Mouse (Mus musculus): ENCODE measurements around the gene Mad2l2. TPM values are rescaled to one million over a fixed set of nuclear protein-coding genes. Genes with fewer than 3 reads are reported as not detected.
"Not testable (repeated sequence)": the region's sequence is repeated elsewhere in the genome, so short reads cannot be mapped to it uniquely, and the experiment has no call there.

The Mad2l2 gene
- polyA plus RNA-seq, 1 experiment, result 332 TPM

DNA sequence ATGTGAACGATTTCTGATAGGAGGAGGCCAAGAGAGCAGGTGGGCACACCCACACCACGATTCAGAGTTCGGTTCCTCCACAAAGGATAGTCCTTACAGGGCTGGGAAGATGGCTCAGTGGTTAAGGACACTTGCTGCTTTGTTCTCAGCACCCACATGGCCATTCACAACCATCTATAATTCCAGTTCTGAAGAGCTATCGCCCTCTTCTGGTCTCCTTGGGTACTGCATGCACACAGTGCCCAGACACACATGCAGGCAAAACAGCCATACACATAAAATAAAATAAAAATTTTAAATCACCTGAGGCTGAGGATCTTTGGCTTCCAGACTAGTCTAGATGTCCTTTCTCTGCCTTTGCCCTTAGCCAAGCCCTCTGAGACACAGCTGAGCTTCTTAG is 12.8 kb upstream of the Mad2l2 start:
- H3K27me3 ChIP-seq (ENCODE audit: control insufficient read depth, insufficient read depth, low read length), result no peaks in the 10 kb centered on the region
- no peak for TF ChIP-seq POLR2A (IDR thresholded peaks at IDR 0.05; ENCODE audit: control insufficient read depth, low read depth, low read length)
- TF ChIP-seq CTCF (IDR thresholded peaks at IDR 0.05; ENCODE audit: control insufficient read depth, insufficient read depth, insufficient replicate concordance, low read depth, low read length), result peak; percentile 53; the same call in 1 of the 2 replicates
- no peak overlapping the region for H3K4me3 ChIP-seq (ENCODE audit: control insufficient read depth, low read depth, low read length)
- H3K4me1 ChIP-seq (ENCODE audit: control insufficient read depth, insufficient read depth, low read length), result no peaks in the 10 kb centered on the region
- no peak overlapping the region for H3K27ac ChIP-seq (ENCODE audit: control insufficient read depth, insufficient read depth, low read depth, low read length)
- no peaks in the 10 kb centered on the region for H3K36me3 ChIP-seq (ENCODE audit: control insufficient read depth, insufficient read depth, low read length)

DNA sequence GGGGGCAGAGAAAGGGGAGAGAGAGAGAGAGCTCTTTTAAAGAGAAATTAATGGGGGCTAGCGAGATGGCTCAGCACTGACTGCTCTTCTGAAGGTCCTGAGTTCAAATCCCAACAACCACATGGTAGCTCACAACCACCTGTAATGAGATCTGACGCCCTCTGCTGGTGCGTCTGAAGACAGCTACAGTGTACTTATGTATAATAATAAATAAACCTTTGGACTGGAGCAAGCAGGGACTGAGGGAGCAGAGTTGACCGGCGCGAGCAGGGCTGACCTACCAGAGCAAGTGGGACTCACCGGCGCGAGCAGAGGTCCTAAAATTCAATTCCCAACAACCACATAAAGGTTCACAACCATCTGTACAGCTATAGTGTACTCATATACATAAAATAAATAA is 10.6 kb upstream of the Mad2l2 start:
- H3K27ac ChIP-seq (ENCODE audit: control insufficient read depth, insufficient read depth, low read depth, low read length); H3K4me1 ChIP-seq (ENCODE audit: control insufficient read depth, insufficient read depth, low read length); H3K36me3 ChIP-seq (ENCODE audit: control insufficient read depth, insufficient read depth, low read length); H3K27me3 ChIP-seq (ENCODE audit: control insufficient read depth, insufficient read depth, low read length); H3K4me3 ChIP-seq (ENCODE audit: control insufficient read depth, low read depth, low read length): not testable (repeated sequence)

DNA sequence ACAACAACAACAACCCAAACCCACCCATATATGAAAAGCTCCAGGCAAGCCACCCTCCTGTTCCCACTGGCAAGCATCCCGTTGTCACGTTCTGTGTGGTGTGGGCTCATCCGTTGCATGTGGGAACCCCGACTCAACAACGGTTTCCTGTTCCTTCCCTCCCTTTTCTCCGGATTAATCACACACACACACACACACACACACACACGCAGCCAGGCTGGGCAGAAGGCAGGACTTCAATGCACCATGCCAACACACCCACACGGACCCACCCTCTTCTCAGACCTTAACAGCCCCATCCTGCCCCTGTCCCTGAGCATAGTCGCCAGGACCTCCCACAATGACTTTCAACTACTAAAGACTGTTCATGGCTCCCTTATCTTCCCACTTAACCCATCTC is 9.6 kb upstream of the Mad2l2 start:
- H3K27ac ChIP-seq (ENCODE audit: control insufficient read depth, insufficient read depth, low read depth, low read length), result no peak overlapping the region
- H3K27me3 ChIP-seq (ENCODE audit: control insufficient read depth, insufficient read depth, low read length), result no peaks in the 10 kb centered on the region
- H3K4me1 ChIP-seq (ENCODE audit: control insufficient read depth, insufficient read depth, low read length), result no peaks in the 10 kb centered on the region
- H3K4me3 ChIP-seq (ENCODE audit: control insufficient read depth, low read depth, low read length), result no peak overlapping the region
- no peaks in the 10 kb centered on the region for H3K36me3 ChIP-seq (ENCODE audit: control insufficient read depth, insufficient read depth, low read length)
- TF ChIP-seq CTCF (IDR thresholded peaks at IDR 0.05; ENCODE audit: control insufficient read depth, insufficient read depth, insufficient replicate concordance, low read depth, low read length) (no peak), POLR2A (IDR thresholded peaks at IDR 0.05; ENCODE audit: control insufficient read depth, low read depth, low read length) (no peak)

GRCm38 (mm10) chr4:148121362-148121761 is 8.8 kb upstream of the Mad2l2 start:
- Histone ChIP-seq H3K36me3 (ENCODE audit: control insufficient read depth, insufficient read depth, low read length) (no peaks in the 10 kb centered on the region), H3K4me3 (ENCODE audit: control insufficient read depth, low read depth, low read length) (no peak overlapping the region), H3K27ac (ENCODE audit: control insufficient read depth, insufficient read depth, low read depth, low read length) (no peak overlapping the region), H3K27me3 (ENCODE audit: control insufficient read depth, insufficient read depth, low read length) (no peaks in the 10 kb centered on the region), H3K4me1 (ENCODE audit: control insufficient read depth, insufficient read depth, low read length) (no peaks in the 10 kb centered on the region)
- TF ChIP-seq CTCF (IDR thresholded peaks at IDR 0.05; ENCODE audit: control insufficient read depth, insufficient read depth, insufficient replicate concordance, low read depth, low read length) (no peak), POLR2A (IDR thresholded peaks at IDR 0.05; ENCODE audit: control insufficient read depth, low read depth, low read length) (no peak)

- Histone ChIP-seq H3K27me3 (ENCODE audit: control insufficient read depth, insufficient read depth, low read length) (no peaks in the 10 kb centered on the region), H3K27ac (ENCODE audit: control insufficient read depth, insufficient read depth, low read depth, low read length) (no peak overlapping the region), H3K4me3 (ENCODE audit: control insufficient read depth, low read depth, low read length) (no peak overlapping the region), H3K36me3 (ENCODE audit: control insufficient read depth, insufficient read depth, low read length) (no peaks in the 10 kb centered on the region), H3K4me1 (ENCODE audit: control insufficient read depth, insufficient read depth, low read length) (no peaks in the 10 kb centered on the region)
- TF ChIP-seq CTCF (IDR thresholded peaks at IDR 0.05; ENCODE audit: control insufficient read depth, insufficient read depth, insufficient replicate concordance, low read depth, low read length) (no peak), POLR2A (IDR thresholded peaks at IDR 0.05; ENCODE audit: control insufficient read depth, low read depth, low read length) (no peak)
Observed at GRCm38 (mm10) chr4:148121982-148122693, 8.0 kb upstream of the Mad2l2 start.

DNA sequence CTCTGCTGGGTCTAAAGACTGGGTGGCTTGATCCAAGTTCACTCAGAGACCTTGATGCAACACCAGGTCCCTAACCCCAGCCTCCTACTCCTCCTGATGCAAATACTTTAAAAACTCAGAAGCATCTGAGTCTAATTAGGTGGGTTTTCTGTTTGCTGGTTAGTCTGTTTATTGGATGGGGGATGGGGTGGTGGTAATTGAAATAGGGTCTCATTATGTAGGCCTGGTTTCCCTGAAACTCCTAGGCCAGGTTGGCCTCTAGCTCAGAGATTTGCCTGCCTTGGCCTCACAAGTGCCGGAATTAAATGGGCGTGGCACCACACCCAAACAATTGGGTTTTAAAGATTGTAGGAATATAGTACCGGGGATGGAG is 7.5 kb upstream of the Mad2l2 start:
- no peak overlapping the region for H3K27ac ChIP-seq (ENCODE audit: control insufficient read depth, insufficient read depth, low read depth, low read length)
- H3K36me3 ChIP-seq (ENCODE audit: control insufficient read depth, insufficient read depth, low read length), result no peaks in the 10 kb centered on the region
- TF ChIP-seq POLR2A (IDR thresholded peaks at IDR 0.05; ENCODE audit: control insufficient read depth, low read depth, low read length) (no peak), CTCF (IDR thresholded peaks at IDR 0.05; ENCODE audit: control insufficient read depth, insufficient read depth, insufficient replicate concordance, low read depth, low read length) (no peak)
- no peak overlapping the region for H3K4me3 ChIP-seq (ENCODE audit: control insufficient read depth, low read depth, low read length)
- no peaks in the 10 kb centered on the region for H3K4me1 ChIP-seq (ENCODE audit: control insufficient read depth, insufficient read depth, low read length)
- no peaks in the 10 kb centered on the region for H3K27me3 ChIP-seq (ENCODE audit: control insufficient read depth, insufficient read depth, low read length)

- no peak for TF ChIP-seq CTCF (IDR thresholded peaks at IDR 0.05; ENCODE audit: control insufficient read depth, insufficient read depth, insufficient replicate concordance, low read depth, low read length)
- no peak for TF ChIP-seq POLR2A (IDR thresholded peaks at IDR 0.05; ENCODE audit: control insufficient read depth, low read depth, low read length)
- H3K4me1 ChIP-seq (ENCODE audit: control insufficient read depth, insufficient read depth, low read length), result peaks cover 6% of the 10 kb centered on the region
- H3K4me3 ChIP-seq (ENCODE audit: control insufficient read depth, low read depth, low read length), result no peak overlapping the region
- H3K27ac ChIP-seq (ENCODE audit: control insufficient read depth, insufficient read depth, low read depth, low read length), result no peak overlapping the region
- H3K36me3 ChIP-seq (ENCODE audit: control insufficient read depth, insufficient read depth, low read length), result no peaks in the 10 kb centered on the region
- H3K27me3 ChIP-seq (ENCODE audit: control insufficient read depth, insufficient read depth, low read length), result no peaks in the 10 kb centered on the region
Observed at GRCm38 (mm10) chr4:148128241-148128640, 1.9 kb upstream of the Mad2l2 start.

DNA sequence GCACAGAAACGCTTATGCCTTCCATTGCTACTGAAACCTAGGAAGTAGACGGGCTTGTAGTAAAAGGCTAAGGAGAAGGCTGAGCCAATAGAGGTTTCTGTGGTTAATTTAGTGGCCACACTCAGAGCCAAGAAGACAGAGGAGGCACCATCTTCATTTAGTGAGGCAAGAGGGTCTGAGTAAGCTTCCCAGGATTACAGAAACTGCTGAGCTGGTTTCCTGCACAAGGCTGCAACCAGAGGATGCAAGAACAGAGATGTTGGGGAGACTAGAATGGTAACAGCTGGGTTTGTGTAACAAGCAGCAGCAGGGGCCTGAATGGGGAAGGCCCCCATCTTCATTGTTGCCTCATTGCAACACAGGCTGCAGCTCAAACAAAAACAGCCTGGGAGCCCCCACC is 1.5 kb upstream of the Mad2l2 start:
- Histone ChIP-seq H3K4me3 (ENCODE audit: control insufficient read depth, low read depth, low read length) (no peak overlapping the region), H3K36me3 (ENCODE audit: control insufficient read depth, insufficient read depth, low read length) (no peaks in the 10 kb centered on the region), H3K27ac (ENCODE audit: control insufficient read depth, insufficient read depth, low read depth, low read length) (no peak overlapping the region), H3K27me3 (ENCODE audit: control insufficient read depth, insufficient read depth, low read length) (no peaks in the 10 kb centered on the region), H3K4me1 (ENCODE audit: control insufficient read depth, insufficient read depth, low read length) (peaks cover 6% of the 10 kb centered on the region)
- no peak for TF ChIP-seq CTCF (IDR thresholded peaks at IDR 0.05; ENCODE audit: control insufficient read depth, insufficient read depth, insufficient replicate concordance, low read depth, low read length)
- TF ChIP-seq POLR2A (IDR thresholded peaks at IDR 0.05; ENCODE audit: control insufficient read depth, low read depth, low read length), result no peak

Data from testis, adult 2 months (tissue).